Mouse (Mus musculus) T-helper 17 cell (primary cell): ENCODE measurements at regions not wholly inside any gene's neighbourhood (a gene's known extent, or its start where the extent isn't known, plus 50 kb on each side); places are given as distances from the start of the nearest gene placed in this dataset.
"Not testable (repeated sequence)": the region's sequence is repeated elsewhere in the genome, so short reads cannot be mapped to it uniquely, and the experiment has no call there.

ENCODE experiments used
- in situ Hi-C, 2 experiments: fragments of 300-600 bp; cut with MboI, MseI; formaldehyde crosslinking; loops; 1 replicate in 1 of 2; 2 replicates in 1 of 2; pipeline ENCODE4 v1.15.1; 2025; ENCODE audit warnings: high pct_unique_total_duplicates in 2 of 2

GRCm38 (mm10) chr9:9368731-9369130 is 129.8 kb upstream of the Arhgap42 start:
- in situ Hi-C loops: loop anchor here in 1 of 2 experiments (25.0 kb wide), 1 partner anchor 1381 kb away; no protein-coding TSS in a partner anchor

GRCm38 (mm10) chr9:9342456-9343185 is 103.7 kb upstream of the Arhgap42 start:
- in situ Hi-C loops: no loop called here

DNA sequence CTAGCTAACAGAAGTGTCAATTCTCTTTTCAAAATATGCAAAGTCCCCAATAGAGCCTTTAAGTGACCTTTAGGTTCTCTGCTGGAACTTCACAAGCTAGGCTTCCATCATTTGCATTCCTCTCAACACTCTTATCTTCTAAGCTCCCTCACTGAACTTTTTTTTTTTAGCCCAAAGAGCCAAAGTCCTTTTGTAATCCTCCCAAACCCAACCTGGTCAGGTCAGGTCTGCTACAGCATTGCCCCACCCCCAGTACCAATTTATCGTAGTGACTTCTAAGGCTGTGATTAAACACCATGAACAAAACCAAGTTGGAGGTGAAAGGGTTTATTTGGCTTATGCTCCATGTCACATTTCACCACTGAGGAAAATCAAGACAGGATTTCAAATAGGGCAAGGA is 79.7 kb upstream of the Arhgap42 start:
- in situ Hi-C loops: no loop called here

GRCm38 (mm10) chr9:9316021-9316420 is 77.1 kb upstream of the Arhgap42 start:
- in situ Hi-C loops: no loop called here

- in situ Hi-C loops: no loop called here
Observed at GRCm38 (mm10) chr9:9312274-9312673, 73.4 kb upstream of the Arhgap42 start.

- in situ Hi-C loops: no loop called here
Observed at GRCm38 (mm10) chr9:9311627-9312265, 72.8 kb upstream of the Arhgap42 start.

DNA sequence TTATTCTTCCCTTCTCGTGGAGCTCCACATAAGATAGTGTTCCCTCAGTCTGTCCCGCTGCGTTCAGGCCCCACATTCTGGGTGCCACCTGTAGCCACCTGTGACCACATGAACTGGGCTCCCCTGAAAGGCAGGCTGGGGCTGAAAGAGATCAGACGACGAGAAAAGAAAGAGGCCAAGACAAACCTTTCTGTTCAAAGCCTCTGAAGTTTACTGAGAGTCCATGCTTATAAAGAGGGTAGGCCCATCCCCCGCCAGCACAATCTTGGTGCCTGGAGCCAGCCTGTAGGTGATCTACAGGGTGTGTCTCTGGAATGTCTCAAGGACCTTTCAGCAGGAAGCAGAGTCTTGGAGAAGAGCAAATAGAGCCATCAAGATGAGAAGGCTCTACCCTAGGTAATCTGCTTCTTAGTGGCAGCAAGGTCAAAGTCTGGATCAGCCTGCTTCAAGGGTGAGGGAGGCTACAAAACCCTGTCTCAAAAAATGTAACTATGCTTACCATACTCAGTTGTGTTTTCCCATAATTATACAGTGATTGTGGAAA is 72.2 kb upstream of the Arhgap42 start:
- in situ Hi-C loops: not testable (repeated sequence)

DNA sequence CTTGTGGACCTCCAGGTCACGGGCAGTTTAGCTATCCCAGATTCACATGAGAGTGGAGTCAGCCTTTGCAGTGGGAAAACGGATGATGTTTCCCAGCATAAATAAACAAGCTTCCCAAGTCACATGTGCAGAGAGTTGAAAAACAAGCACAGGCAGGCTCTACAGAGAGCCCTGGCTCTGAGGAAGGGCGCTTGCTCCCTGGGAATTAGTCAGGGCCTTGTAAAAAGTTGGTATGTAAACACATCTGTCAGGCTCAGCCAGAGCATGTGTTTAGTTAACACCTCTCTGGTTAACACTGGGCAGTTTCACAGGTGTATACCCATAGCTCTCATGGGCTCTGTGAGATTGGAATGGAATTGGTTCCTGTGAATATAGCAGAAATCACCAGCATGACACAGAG is 51.9 kb upstream of the Arhgap42 start:
- in situ Hi-C loops: no loop called here

DNA sequence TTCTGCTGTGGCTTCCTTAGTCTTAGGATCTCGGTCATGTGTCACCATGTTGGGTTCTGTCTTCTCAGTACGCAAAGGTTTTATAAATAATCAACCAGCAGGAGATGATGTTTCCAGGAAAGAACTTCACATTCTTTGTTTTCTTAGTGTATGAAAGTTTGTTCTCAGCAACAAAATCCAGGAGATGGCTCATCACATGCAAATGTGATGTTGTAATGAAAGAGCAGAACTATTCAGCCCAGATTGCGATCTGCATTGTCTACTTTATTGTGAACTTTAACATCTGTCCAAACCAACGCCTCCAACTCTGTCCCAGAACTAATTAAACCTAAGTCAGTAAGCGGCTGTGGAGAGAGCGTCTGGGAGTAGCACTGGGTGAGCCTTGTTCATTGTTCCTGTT is 50.7 kb upstream of the Arhgap42 start:
- in situ Hi-C loops: no loop called here
